Mouse (Mus musculus) T-cell, adult 2 months (primary cell): ENCODE measurements around the gene Srxn1.
A peak's percentile ranks its signal among the peaks of the same experiment; 100 is the strongest.

ENCODE experiments used
- DNase-seq: peaks from one replicate; pipeline ENCODE4 v3.0.0; 2022; ENCODE audit warnings: low spot score

Gene Srxn1

DNA sequence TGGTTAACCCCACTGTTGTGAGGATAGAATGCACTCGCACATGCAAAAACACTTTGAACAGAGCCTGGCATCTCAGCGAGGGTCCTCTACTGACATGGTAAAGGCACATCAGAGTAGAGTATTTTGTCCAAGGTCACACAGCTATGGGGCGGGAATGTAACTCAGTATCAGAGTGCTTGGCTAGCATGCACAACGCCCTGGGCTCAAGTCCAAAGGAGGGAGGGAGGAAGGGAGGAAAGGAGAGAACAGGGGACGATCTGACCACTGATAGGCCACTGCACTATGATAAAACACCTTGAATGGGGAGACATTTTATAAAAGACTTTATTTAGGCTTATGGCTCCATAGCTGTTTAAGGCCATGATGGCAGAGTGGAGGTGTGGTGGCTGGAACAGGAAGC lies 15.7 kb upstream of the Srxn1 start:
- DNase-seq: no peak

DNA sequence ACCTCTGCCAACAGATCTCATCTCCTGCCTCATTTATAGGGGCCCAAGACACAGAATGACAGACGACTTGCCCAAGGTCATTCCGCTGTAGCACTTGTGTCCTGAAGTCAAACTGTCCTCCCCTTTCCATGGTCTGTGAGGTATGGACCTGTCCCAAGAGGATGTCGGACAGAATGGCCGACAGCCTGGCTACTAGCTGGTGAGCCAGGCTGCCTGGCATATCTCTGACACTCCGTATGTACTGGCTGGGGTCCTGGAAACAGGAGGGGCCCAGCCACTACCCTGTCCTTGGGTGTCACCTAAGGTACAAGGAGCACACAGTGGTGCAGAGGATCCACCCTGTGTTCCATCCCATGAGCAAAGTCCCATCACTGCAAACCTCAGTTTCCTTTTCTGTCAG lies 14.8 kb upstream of the Srxn1 start:
- DNase-seq: no peak

DNA sequence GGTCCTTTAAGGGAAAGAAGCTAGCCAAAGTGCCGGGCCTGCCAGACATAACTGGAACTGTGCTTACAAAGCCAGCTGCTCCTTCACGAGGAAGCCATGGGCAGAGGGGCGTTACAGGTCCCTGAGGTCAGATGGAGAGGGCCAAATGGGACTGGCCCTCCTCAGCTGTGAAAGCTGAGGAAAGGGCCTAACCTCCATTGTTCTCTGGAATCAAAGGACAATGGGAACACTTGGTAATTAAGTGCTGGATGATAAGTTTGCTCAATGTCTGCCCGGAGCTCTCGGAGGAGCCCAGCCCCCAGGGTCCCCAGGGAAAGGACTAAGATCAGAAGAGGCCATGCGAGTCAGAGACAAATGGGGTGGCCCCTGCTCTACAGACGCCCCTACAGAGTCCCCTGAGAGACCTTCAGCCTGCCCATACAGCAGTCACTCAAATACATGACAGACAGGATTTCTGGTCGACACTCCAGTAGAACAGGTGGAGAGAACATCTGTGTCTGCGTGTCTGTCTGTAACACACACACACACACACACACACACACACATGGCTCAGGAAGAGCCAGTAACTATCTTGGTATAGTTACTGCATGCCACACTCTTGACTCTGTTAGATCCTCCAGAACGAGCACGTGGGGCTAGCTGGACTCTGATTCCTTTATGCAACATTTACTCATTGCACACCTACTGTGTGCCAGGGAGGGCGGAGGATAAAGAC lies 13.8 kb upstream of the Srxn1 start:
- DNase-seq: no peak

DNA sequence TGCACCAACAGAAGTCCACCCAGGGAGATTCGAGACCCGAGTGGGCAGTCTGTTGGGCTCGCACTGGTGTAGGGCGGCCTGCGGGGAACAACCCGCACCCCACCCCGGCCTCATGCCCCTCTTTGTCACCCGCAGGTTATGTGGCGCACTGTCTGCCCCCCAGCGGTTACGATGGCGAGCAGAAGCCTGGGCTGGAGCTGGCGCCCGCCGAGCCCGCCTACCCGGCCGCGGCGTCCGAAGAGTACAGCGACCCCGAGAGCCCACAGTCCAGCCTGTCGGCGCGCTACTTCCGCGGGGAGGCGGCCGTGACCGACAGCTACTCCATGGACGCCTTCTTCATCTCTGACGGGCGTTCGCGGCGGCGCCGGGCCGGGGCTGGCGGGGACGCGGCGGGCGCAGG lies 12.4 kb upstream of the Srxn1 start:
- DNase-seq: no peak

DNA sequence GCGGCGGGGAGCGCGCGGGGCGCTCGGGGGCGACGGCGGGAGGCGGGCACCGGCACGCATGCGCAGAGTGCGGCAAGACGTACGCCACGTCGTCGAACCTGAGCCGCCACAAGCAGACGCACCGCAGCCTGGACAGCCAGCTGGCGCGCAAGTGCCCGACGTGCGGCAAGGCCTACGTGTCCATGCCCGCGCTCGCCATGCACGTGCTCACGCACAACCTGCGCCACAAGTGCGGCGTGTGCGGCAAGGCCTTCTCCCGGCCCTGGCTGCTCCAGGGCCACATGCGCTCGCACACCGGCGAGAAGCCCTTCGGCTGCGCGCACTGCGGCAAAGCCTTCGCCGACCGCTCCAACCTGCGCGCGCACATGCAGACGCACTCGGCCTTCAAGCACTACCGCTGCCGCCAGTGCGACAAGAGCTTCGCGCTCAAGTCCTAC lies 11.9 kb upstream of the Srxn1 start:
- DNase-seq: no peak

DNA sequence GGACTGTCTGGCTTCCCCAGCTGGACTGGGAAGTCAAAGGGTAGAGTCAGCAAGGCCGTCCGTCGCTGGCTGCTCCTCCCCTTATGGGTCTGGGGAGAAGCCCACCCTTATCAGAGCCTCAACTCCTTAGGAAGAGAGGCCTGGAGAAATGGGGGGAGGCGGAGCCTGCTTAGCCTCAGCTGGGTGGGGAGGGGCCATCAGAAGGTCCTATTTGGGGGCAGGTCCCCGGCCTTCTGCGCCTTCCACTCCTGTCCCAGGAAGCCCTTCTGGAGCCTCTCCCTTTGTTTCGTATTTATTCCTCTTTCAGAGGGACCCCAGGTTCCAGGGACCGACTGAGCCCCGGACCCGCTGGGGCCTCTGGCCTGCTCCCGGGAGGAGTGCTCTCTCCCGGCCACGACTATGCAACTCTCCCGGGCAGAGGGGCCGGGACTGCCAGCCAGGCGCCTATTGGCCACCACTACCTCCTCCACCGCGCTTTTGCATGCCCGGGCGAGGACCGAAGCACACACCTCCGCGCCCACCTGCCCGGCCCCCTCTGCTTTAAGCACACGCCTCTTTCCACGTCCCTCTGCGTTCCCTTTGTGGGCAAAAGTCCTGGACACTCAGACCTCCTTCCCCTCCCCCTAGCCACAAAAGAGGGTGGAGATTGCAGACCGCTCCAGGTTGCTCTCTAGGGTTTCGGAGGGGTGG lies 10.3 kb upstream of the Srxn1 start:
- DNase-seq: no peak

DNA sequence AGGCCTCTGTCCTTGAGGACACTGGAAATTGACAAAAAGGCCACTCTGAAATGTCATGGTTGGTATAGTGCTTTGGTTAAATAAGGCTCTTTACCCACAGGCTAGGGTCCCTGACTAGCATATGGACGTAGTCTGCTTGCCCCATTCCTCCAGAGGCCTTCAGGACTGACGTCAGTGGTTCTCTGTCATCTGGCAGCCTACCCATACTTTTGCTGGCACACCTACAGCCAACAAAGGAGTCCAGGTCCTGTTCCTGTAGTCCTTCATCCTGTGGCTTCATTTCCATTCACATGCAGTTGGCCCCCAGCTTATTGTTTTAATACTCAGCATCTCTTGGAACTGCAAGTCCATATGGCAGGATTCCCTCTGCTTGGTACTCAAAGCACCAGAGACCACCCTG lies 8.4 kb upstream of the Srxn1 start:
- DNase-seq: no peak

DNA sequence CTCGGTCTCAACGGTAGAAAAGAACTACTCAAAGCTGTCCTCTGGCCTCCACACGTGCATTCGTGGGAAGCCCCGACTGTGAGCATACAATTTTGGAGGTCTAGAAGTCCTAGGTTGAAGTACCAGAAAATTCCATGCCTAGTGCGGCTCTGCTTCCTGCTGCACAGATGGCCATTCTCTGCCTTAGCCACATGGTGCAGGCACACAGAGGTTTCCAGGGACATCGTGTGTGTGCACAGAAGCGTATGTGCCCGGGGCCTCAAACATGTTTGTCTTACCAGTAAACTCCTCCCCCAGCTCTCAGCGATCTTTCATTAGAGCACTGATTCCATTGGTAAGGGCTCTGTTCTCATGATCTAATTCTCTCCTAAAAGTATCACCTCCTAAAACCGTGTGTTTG lies 7.4 kb upstream of the Srxn1 start:
- no peak for DNase-seq

DNA sequence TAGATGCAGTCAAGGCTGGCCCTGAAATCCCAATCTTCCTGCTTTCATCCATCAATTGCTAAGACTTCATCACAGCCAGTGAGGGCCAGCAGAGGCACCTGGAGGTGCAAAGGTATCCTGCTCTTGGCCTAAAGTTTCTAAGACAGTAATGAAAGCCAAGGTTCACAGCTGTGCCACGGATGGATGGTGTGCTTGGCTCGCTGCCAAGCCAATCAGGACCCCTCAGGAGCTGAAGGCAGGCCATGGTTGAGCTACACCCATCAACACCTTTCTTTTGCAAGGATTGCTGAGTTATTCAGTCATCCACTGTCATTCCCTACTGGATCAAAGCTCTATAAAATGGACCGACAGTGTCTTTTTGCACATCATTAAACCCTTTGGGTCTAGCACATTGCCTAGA lies 5.8 kb upstream of the Srxn1 start:
- DNase-seq: no peak

DNA sequence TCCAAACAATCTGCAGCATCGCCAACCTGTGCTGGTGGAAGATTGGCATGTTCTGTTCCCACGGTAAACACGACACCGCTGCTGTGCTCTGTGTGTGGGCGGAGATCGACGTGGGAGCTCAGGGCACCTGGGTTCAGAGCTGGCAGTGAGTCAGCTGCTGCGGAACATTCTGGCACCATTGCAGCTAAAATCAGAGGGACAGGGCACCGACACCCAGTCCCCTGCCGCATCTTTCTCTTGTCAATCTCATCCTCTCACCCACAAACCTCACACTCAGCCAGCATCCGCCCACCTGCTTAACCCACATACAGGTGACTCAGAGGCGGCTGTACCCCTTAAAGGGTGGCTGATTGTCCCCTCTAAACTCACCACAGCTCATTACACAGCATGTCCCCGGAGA lies 3.6 kb upstream of the Srxn1 start:
- no peak for DNase-seq

DNA sequence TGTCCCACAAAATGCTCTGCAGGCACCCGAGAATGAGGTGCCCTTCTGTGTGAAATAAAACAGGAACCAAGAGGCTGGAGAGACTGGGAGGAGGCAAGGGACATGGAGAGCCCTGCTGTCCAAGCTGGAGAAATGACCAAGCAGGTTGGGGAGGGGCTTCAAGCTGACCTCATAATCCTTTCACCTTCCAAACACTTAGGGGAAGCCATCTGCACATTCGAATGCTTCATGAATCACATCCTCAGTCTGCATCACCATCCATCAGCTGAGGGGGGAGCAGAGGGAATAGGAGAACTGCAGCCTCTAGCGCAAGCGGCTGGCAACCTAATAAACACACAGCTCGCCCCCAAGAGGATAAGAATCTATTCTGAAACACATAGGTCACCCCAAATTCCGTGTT lies 2.9 kb upstream of the Srxn1 start:
- DNase-seq: no peak

DNA sequence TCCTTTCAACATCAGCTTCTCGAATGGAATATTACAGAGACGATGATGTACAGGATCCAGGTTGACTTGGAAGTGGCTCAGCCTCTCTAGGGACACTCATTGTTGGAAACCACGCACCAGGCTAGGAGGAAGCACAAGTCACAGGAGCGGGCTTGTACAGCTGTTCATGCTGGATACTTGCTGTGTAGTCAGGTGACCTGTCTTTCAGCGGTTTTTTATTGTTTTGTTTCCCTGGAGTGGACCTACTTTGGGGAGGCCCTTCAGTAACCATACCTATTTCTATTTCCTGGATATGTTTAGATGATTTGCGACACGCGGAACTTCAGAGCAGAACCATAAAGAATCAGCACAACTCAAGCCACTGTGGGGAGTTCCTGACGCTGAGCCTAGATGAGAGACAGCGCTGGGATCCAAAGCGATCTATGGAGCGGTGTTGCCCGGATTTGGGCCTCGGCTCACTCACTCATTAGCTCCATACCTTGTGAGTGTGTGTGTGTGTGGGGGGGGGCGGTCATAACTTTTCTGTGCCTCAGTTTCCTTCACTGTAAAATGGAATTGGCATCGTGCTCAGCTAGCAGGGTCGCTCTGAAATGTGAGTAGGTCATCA lies 502 bp upstream of the Srxn1 start:
- DNase-seq: no peak

DNA sequence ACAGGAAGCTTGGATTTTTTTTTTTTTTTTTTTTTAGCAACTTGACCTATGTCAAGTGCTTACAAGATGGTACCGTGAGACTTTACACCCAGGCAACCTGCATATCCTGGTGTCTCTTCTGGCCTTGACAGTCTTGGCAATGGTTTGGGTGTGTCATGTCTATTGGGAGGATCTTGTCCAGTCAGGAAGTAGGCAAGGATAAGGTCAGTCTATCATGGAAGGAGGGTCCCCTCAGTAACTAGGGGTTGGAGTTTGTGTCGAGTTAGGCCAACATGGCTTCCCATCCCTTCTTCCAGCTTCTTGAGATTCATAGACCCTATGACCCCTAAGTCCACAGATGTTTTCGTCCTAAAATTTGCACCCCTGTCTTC lies 894 bp downstream of the Srxn1 start:
- no peak for DNase-seq

DNA sequence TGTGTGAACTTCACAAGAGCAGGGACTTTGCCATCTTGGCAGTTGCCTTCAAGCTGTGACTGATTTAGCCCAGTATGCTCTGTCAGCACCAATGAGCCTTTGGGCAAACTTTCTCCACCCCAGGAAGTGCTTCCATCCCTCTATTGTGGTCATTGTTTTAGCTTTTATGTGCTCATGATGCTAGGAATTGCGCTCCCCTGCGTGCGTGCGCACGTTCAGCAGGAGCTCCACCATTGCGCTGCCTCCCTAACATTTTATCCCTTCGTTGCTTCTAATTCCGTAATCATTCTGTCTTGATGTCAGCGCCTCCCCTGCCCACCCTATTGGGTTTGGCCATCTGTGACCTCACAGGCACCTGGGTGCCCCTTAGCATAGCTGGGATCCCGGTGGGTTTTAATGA lies 1.3 kb downstream of the Srxn1 start:
- DNase-seq: no peak

DNA sequence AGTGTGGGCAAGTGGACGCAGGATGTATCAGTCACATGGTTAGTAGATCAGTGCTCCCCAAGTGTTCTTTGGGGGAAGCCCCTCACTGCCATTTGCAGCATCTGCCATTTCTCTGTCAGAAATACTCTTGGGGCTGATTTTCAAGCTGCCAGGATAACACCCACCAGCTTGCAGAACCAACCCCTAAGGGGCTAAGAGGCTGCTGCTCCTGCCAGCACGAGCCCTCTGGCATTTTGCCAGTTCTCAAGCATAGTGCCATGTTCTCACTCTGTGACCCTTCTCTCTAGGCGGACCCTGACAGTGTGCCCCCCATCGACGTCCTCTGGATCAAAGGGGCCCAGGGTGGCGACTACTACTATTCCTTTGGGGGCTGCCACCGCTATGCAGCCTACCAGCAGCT lies 3.4 kb downstream of the Srxn1 start:
- no peak for DNase-seq

DNA sequence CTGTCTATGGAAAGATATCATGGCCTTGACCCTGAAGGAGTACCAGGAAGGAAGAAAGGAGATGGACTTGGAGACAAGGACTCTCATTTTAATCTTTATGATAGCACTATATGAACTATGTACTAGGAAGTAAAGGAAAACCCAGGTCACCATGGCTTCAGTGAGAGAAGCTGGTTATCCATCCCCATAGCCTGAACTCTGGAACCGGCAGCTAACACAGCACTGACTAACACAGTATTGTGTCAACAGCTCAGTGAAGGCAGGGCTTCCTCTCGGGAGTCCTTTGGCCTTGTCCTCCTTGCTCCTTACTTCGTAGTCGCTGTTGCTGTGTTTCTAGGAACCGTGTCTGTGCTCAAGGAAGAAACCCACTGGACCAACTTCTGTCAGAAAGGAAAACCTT lies 4.1 kb downstream of the Srxn1 start:
- no peak for DNase-seq

DNA sequence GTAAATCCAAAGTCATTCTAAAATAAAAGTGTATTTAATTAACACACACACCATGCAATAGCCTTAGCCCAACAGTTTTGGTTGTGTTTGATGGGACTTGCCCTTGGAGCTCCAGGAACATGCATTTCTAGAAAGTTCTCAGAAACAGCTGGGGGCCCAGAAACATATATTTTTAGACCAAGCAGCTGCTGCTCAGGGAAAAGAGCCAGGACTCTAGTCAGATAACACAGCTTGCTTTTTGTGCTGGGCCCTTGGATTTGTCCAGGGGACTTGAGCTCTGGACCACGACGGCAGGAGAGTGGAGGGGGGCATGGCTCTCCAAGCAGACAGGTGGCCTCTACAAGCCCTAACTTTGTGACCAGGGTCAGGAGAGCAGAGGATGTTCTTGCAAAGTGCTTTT lies 6.0 kb downstream of the Srxn1 start:
- no peak for DNase-seq

DNA sequence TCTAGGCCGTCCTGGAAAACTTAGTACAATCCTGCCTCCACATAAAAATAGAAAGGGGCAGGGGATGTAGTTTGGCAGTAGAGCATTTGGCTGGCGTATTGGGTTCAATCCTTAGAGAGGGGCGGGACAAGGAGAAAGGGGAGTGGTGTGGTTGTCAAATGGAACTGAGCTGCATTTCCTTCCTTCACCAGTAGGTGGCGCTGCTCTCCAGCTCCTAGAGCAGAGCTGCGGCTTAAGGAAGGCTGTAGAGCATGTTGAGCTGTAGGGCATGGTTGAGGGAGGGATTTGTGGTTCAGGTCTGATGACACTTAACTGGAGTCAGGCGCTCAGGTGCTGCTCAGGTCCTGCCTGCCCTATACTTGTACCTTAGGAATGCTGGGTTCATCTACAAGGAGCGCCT lies 6.6 kb downstream of the Srxn1 start:
- DNase-seq: peak; percentile 75

DNA sequence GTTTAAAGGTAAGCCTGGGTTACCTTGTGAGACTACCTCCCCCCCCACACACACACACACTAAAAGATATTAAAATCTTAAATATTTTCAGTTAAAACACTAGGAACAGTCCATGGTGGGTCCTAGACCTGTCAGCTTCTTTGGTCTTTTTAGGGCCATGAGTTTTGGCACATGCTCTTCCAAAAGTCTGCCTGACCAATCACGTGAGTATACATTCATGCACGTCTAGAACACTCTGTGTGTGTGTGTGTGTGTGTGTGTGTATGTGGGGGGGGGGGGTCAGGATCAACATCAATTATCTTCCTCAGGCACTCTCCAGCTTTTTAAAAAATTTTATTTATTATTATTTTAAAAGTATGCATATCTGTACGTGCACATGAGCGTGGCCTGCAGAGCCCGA lies 7.2 kb downstream of the Srxn1 start:
- no peak for DNase-seq

DNA sequence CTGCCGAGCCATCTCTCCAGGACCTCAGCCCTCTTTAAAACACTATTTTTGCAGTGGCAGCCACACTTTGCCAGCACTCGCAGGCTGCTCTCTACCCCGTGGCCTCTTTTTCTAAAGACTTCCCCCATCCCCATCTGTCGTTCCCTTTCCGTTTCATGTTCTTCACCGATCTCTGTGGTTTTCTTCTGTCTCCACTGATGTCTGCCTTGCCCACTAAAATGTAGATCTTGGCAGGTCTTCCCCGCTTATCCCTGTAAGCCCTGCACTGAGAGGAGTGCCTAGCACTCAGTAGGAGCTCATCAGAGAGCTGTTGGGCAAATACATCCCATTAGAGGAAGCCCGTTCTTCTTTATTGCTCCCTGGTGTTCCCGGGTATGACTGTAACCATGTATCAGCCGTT lies 7.7 kb downstream of the Srxn1 start:
- DNase-seq: no peak

DNA sequence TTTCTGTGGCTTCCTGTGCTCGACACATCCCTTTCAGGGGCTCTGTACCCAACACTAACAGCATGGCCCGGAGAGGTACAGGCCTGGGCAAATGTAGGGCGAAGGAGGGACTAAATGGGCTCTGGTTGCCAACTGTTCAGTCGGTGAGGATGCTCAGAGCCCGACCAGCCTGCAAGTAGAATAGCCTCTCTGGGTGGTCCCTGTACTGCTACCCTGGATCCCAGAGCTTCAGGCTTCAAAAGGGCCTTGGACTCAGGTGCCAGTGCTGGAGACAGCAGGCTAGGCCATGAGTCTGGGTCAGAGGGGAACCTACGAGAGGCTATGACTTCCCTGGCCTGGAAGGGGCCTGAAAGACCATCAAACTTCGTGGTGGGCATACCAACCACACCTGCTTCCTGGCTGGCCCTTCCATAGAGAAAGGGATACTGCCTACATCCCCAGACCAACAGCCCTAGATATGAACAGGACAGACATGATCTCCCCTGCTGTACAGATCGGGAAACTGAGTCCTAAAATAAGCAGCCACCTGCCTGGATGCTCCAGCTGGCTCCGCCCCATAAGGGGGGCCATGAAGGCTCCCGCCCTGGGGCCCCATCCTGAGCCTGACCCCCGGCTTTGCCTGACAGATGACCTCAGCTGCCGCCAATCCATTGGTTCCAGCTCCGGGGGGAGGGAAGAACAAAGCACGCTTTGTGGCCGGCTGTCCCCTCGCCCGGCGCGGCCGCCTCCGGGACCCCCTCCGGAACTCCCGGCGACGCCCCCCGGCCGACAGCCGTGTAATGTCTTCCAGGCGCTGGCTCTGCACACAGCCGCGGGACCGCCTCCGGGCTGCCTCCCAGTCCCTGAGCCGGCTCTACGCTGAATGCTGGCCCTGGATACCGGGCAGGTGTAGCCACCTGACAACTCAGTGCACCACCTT lies 9.0 kb downstream of the Srxn1 start:
- DNase-seq: no peak

DNA sequence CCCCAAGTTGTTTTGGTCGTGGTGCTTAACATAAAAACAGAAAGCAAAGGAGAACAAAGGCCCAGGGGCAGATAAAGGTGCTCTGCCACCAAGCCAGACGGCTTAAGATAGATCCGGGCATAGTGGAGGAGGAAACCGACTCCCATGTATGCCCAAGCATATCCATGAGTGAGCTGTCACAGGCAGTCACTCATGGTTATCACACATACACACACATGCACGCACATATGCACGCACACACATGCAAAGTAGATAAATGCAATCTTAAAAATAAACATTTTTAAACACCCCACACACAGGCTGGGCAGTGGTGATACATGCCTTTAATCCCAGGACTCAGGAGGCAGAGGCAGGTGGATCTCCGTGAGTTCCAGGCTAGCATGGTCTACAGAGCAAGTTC lies 12.4 kb downstream of the Srxn1 start:
- no peak for DNase-seq
